Mouse (Mus musculus): Measurements from ENCODE around the gene Ccdc171. TPM values are rescaled to one million over a fixed set of nuclear protein-coding genes. Genes with fewer than 3 reads are reported as not detected.

Ccdc171 gene
- polyA plus RNA-seq, 1 experiment from 2014 or later: 3.5 TPM

GRCm38 (mm10) chr4:83830891-83831880, 305.8 kb downstream of the Ccdc171 start:
- no peaks in the 10 kb centered on the region for H3K9me3 ChIP-seq (ENCODE audit: control insufficient read depth, low read length)
- WGBS: 73% methylated on average over 13 of the region's 13 CpGs
- no peaks in the 10 kb centered on the region for H3K36me3 ChIP-seq (replicated peaks; ENCODE audit: control insufficient read depth, insufficient read depth)
- no peak overlapping the region for H3K4me2 ChIP-seq (replicated peaks)
- DNase-seq (ENCODE audit: low spot score): peak; percentile 34
- H3K9ac ChIP-seq: no peak overlapping the region
- H3K4me3 ChIP-seq (replicated peaks; ENCODE audit: low read length): no peak overlapping the region
- no peaks in the 10 kb centered on the region for H3K27me3 ChIP-seq (ENCODE audit: control insufficient read depth, insufficient read depth, low read length)
- peak; percentile 73 for ATAC-seq (ENCODE audit: low FRiP score)
- H3K27ac ChIP-seq: no peak overlapping the region
- 0 out of 2 replicates have a peak, but pooled peaks cover 3% of the 10 kb centered on the region for H3K4me1 ChIP-seq (replicated peaks; ENCODE audit: control insufficient read depth, insufficient read depth, low read length)

GRCm38 (mm10) chr4:83839077-83839476, 313.7 kb downstream of the Ccdc171 start:
- Histone ChIP-seq H3K36me3 (replicated peaks; ENCODE audit: control insufficient read depth, insufficient read depth) (no peaks in the 10 kb centered on the region), H3K4me1 (replicated peaks; ENCODE audit: control insufficient read depth, insufficient read depth, low read length) (no peaks in the 10 kb centered on the region), H3K4me3 (replicated peaks; ENCODE audit: low read length) (no peak overlapping the region), H3K4me2 (replicated peaks) (no peak overlapping the region), H3K27me3 (ENCODE audit: control insufficient read depth, insufficient read depth, low read length) (no peaks in the 10 kb centered on the region), H3K9ac (no peak overlapping the region), H3K9me3 (ENCODE audit: control insufficient read depth, low read length) (no peaks in the 10 kb centered on the region), H3K27ac (no peak overlapping the region)
- no peak for ATAC-seq (ENCODE audit: low FRiP score)
- WGBS: 59% methylated on average over 2 of the region's 2 CpGs
- DNase-seq (ENCODE audit: low spot score): no peak

- H3K36me3 ChIP-seq (replicated peaks; ENCODE audit: control insufficient read depth, insufficient read depth): no peaks in the 10 kb centered on the region
- DNase-seq (ENCODE audit: low spot score) (no peak), ATAC-seq (ENCODE audit: low FRiP score) (no peak)
- 50% methylated on average over 7 of the region's 7 CpGs for WGBS
- no peaks in the 10 kb centered on the region for H3K4me1 ChIP-seq (replicated peaks; ENCODE audit: control insufficient read depth, insufficient read depth, low read length)
- H3K9ac ChIP-seq: no peak overlapping the region
- H3K27ac ChIP-seq: no peak overlapping the region
- H3K9me3 ChIP-seq (ENCODE audit: control insufficient read depth, low read length): no peaks in the 10 kb centered on the region
- H3K27me3 ChIP-seq (ENCODE audit: control insufficient read depth, insufficient read depth, low read length): no peaks in the 10 kb centered on the region
- no peak overlapping the region for H3K4me2 ChIP-seq (replicated peaks)
- no peak overlapping the region for H3K4me3 ChIP-seq (replicated peaks; ENCODE audit: low read length)
These were observed 321.0 kb downstream of the Ccdc171 start for GRCm38 (mm10) chr4:83846304-83846703.

- H3K4me3 ChIP-seq (replicated peaks; ENCODE audit: low read length): no peak overlapping the region
- H3K27me3 ChIP-seq (ENCODE audit: control insufficient read depth, insufficient read depth, low read length): no peaks in the 10 kb centered on the region
- no peaks in the 10 kb centered on the region for H3K36me3 ChIP-seq (replicated peaks; ENCODE audit: control insufficient read depth, insufficient read depth)
- DNase-seq (ENCODE audit: low spot score): no peak
- no peak for ATAC-seq (ENCODE audit: low FRiP score)
- H3K9me3 ChIP-seq (ENCODE audit: control insufficient read depth, low read length): no peaks in the 10 kb centered on the region
- no peak overlapping the region for H3K27ac ChIP-seq
- 93% methylated on average over 5 of the region's 5 CpGs for whole genome bisulfite sequencing
- no peak overlapping the region for H3K9ac ChIP-seq
- H3K4me2 ChIP-seq (replicated peaks): no peak overlapping the region
- H3K4me1 ChIP-seq (replicated peaks; ENCODE audit: control insufficient read depth, insufficient read depth, low read length): no peaks in the 10 kb centered on the region
These were observed 328.5 kb downstream of the Ccdc171 start for GRCm38 (mm10) chr4:83853885-83854284.

GRCm38 (mm10) chr4:83861706-83862105, 336.4 kb downstream of the Ccdc171 start:
- Histone ChIP-seq H3K4me1 (replicated peaks; ENCODE audit: control insufficient read depth, insufficient read depth, low read length) (no peaks in the 10 kb centered on the region), H3K27me3 (ENCODE audit: control insufficient read depth, insufficient read depth, low read length) (no peaks in the 10 kb centered on the region), H3K4me2 (replicated peaks) (no peak overlapping the region), H3K9ac (no peak overlapping the region), H3K27ac (no peak overlapping the region), H3K36me3 (replicated peaks; ENCODE audit: control insufficient read depth, insufficient read depth) (no peaks in the 10 kb centered on the region), H3K9me3 (ENCODE audit: control insufficient read depth, low read length) (no peaks in the 10 kb centered on the region), H3K4me3 (replicated peaks; ENCODE audit: low read length) (no peak overlapping the region)
- no peak for ATAC-seq (ENCODE audit: low FRiP score)
- no peak for DNase-seq (ENCODE audit: low spot score)
- WGBS: 67% methylated on average over 3 of the region's 3 CpGs

- Histone ChIP-seq H3K4me3 (replicated peaks; ENCODE audit: low read length) (no peak overlapping the region), H3K9me3 (ENCODE audit: control insufficient read depth, low read length) (no peaks in the 10 kb centered on the region), H3K27me3 (ENCODE audit: control insufficient read depth, insufficient read depth, low read length) (no peaks in the 10 kb centered on the region), H3K27ac (no peak overlapping the region), H3K36me3 (replicated peaks; ENCODE audit: control insufficient read depth, insufficient read depth) (no peaks in the 10 kb centered on the region), H3K9ac (no peak overlapping the region), H3K4me2 (replicated peaks) (no peak overlapping the region), H3K4me1 (replicated peaks; ENCODE audit: control insufficient read depth, insufficient read depth, low read length) (no peaks in the 10 kb centered on the region)
- no peak for DNase-seq (ENCODE audit: low spot score)
- ATAC-seq (ENCODE audit: low FRiP score): no peak
- 87% methylated on average over 7 of the region's 7 CpGs for WGBS
These were observed 336.9 kb downstream of the Ccdc171 start for GRCm38 (mm10) chr4:83862295-83862694.

GRCm38 (mm10) chr4:83876600-83876999, 351.3 kb downstream of the Ccdc171 start:
- Histone ChIP-seq H3K4me2 (replicated peaks) (no peak overlapping the region), H3K9ac (no peak overlapping the region), H3K4me1 (replicated peaks; ENCODE audit: control insufficient read depth, insufficient read depth, low read length) (no peaks in the 10 kb centered on the region), H3K27ac (no peak overlapping the region), H3K9me3 (ENCODE audit: control insufficient read depth, low read length) (no peaks in the 10 kb centered on the region), H3K27me3 (ENCODE audit: control insufficient read depth, insufficient read depth, low read length) (no peaks in the 10 kb centered on the region), H3K4me3 (replicated peaks; ENCODE audit: low read length) (no peak overlapping the region), H3K36me3 (replicated peaks; ENCODE audit: control insufficient read depth, insufficient read depth) (no peaks in the 10 kb centered on the region)
- 54% methylated on average over 7 of the region's 7 CpGs for WGBS
- ATAC-seq (ENCODE audit: low FRiP score) (no peak), DNase-seq (ENCODE audit: low spot score) (no peak)

GRCm38 (mm10) chr4:83878236-83878635, 352.9 kb downstream of the Ccdc171 start:
- ATAC-seq (ENCODE audit: low FRiP score) (no peak), DNase-seq (ENCODE audit: low spot score) (no peak)
- 68% methylated on average over 8 of the region's 8 CpGs for WGBS
- Histone ChIP-seq H3K27me3 (ENCODE audit: control insufficient read depth, insufficient read depth, low read length) (no peaks in the 10 kb centered on the region), H3K36me3 (replicated peaks; ENCODE audit: control insufficient read depth, insufficient read depth) (no peaks in the 10 kb centered on the region), H3K9ac (no peak overlapping the region), H3K4me3 (replicated peaks; ENCODE audit: low read length) (no peak overlapping the region), H3K27ac (no peak overlapping the region), H3K4me1 (replicated peaks; ENCODE audit: control insufficient read depth, insufficient read depth, low read length) (no peaks in the 10 kb centered on the region), H3K9me3 (ENCODE audit: control insufficient read depth, low read length) (no peaks in the 10 kb centered on the region), H3K4me2 (replicated peaks) (no peak overlapping the region)

- 51% methylated on average over 13 of the region's 13 CpGs for WGBS
- Histone ChIP-seq H3K9me3 (ENCODE audit: control insufficient read depth, low read length) (no peaks in the 10 kb centered on the region), H3K27me3 (ENCODE audit: control insufficient read depth, insufficient read depth, low read length) (no peaks in the 10 kb centered on the region), H3K36me3 (replicated peaks; ENCODE audit: control insufficient read depth, insufficient read depth) (no peaks in the 10 kb centered on the region), H3K4me3 (replicated peaks; ENCODE audit: low read length) (no peak overlapping the region), H3K4me2 (replicated peaks) (no peak overlapping the region), H3K9ac (no peak overlapping the region), H3K27ac (no peak overlapping the region), H3K4me1 (replicated peaks; ENCODE audit: control insufficient read depth, insufficient read depth, low read length) (0 out of 2 replicates have a peak, but pooled peaks cover 2% of the 10 kb centered on the region)
- no peak for ATAC-seq (ENCODE audit: low FRiP score)
- no peak for DNase-seq (ENCODE audit: low spot score)
These were observed 363.2 kb downstream of the Ccdc171 start for GRCm38 (mm10) chr4:83888459-83889054.

All from hindbrain, embryonic 14.5 days (tissue).